Mouse (Mus musculus): ENCODE data around the gene Pdgfc. TPM values are rescaled to one million over a fixed set of nuclear protein-coding genes. Genes with fewer than 3 reads are reported as not detected.

Pdgfc gene
- polyA plus RNA-seq, 1 experiment from 2014 or later, result 7.9 TPM

DNA sequence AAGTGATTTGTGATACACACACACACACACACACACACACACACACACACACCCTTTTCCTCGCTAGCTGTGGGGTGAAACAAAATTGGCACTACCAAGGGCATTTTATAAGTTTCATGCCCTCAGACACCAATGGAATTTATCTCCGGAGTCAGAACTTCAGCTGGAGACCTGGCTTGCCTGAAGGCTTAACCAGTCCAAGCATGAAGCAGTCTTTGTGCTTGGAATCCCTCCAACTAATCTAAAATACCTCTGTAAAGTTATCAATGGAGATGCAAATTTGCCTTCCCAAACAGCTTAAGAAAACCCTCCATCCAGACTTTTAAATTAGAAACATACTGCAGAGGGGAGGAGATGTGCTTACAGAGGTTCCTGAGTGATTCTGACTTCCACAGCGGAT, 6.3 kb upstream of the Pdgfc start:
- WGBS, result 66% methylated on average over 3 of the region's 3 CpGs
- Histone ChIP-seq H3K4me1 (replicated peaks; ENCODE audit: control insufficient read depth, insufficient read depth) (no peaks in the 10 kb centered on the region), H3K27ac (replicated peaks) (no peak overlapping the region), H3K9me3 (ENCODE audit: control insufficient read depth, low read length) (no peaks in the 10 kb centered on the region), H3K27me3 (ENCODE audit: control insufficient read depth, insufficient read depth, low read length) (no peaks in the 10 kb centered on the region), H3K4me3 (ENCODE audit: low read depth, low read length) (no peak overlapping the region), H3K36me3 (ENCODE audit: control insufficient read depth, insufficient read depth, low read length) (no peaks in the 10 kb centered on the region), H3K9ac (ENCODE audit: low read length) (no peak overlapping the region), H3K4me2 (replicated peaks; ENCODE audit: low read depth) (no peak overlapping the region)
- ATAC-seq (ENCODE audit: low FRiP score, low TSS enrichment) (no peak), DNase-seq (ENCODE audit: low spot score) (no peak)
- TF ChIP-seq EP300 (optimal IDR thresholded peaks at IDR 0.05) (no peak), CTCF (IDR thresholded peaks at IDR 0.05; ENCODE audit: low read depth) (no peak)

DNA sequence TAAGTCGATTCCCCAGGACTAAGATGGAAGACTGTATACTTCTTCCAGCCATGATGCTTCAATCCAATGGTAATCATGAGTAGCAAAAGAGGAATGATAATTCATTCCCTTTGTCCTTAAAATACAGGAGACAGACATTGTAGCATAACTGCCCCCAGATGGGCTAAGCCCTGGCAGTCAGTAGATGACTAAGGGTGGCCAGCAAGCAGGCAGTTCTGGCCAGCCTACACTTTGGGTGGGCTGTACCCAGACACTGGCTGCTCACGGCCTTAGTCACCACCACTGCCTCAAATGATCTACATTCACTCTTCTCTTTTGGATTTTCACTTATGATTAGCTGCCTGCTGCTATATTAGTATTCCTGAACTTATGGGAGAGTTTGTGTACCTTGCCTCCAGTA, 5.9 kb upstream of the Pdgfc start:
- H3K9ac ChIP-seq (ENCODE audit: low read length), result no peak overlapping the region
- no peaks in the 10 kb centered on the region for H3K9me3 ChIP-seq (ENCODE audit: control insufficient read depth, low read length)
- ATAC-seq (ENCODE audit: low FRiP score, low TSS enrichment) (no peak), DNase-seq (ENCODE audit: low spot score) (no peak)
- TF ChIP-seq EP300 (optimal IDR thresholded peaks at IDR 0.05), result no peak
- TF ChIP-seq CTCF (IDR thresholded peaks at IDR 0.05; ENCODE audit: low read depth), result no peak
- H3K4me2 ChIP-seq (replicated peaks; ENCODE audit: low read depth), result no peak overlapping the region
- H3K36me3 ChIP-seq (ENCODE audit: control insufficient read depth, insufficient read depth, low read length), result no peaks in the 10 kb centered on the region
- no peaks in the 10 kb centered on the region for H3K27me3 ChIP-seq (ENCODE audit: control insufficient read depth, insufficient read depth, low read length)
- H3K4me3 ChIP-seq (ENCODE audit: low read depth, low read length), result no peak overlapping the region
- 63% methylated on average over 2 of the region's 2 CpGs for WGBS
- H3K27ac ChIP-seq (replicated peaks), result no peak overlapping the region
- H3K4me1 ChIP-seq (replicated peaks; ENCODE audit: control insufficient read depth, insufficient read depth), result no peaks in the 10 kb centered on the region

DNA sequence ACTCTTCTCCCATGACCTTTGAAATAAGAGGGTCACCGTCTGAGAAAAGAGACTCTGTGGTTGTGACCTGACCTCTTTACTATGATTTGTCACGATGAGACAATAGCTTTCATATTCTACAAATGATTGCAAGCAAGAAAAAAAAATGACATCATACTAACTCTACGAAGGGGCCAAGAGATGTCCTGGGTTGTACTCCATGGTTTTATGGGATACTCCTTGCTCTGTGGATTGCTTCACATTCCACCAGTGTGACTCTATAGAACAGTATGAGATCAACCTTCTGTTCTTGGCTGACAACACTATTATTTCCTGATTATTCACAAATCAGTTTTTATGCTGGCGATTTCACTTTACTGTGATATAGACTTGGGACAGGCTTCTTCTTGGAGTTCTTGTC, 4.2 kb upstream of the Pdgfc start:
- ATAC-seq (ENCODE audit: low FRiP score, low TSS enrichment) (no peak), DNase-seq (ENCODE audit: low spot score) (no peak)
- WGBS, result 73% methylated on average over 4 of the region's 4 CpGs
- no peaks in the 10 kb centered on the region for H3K9me3 ChIP-seq (ENCODE audit: control insufficient read depth, low read length)
- no peaks in the 10 kb centered on the region for H3K4me1 ChIP-seq (replicated peaks; ENCODE audit: control insufficient read depth, insufficient read depth)
- no peaks in the 10 kb centered on the region for H3K27me3 ChIP-seq (ENCODE audit: control insufficient read depth, insufficient read depth, low read length)
- TF ChIP-seq EP300 (optimal IDR thresholded peaks at IDR 0.05) (no peak), CTCF (IDR thresholded peaks at IDR 0.05; ENCODE audit: low read depth) (no peak)
- H3K4me2 ChIP-seq (replicated peaks; ENCODE audit: low read depth), result no peak overlapping the region
- no peak overlapping the region for H3K9ac ChIP-seq (ENCODE audit: low read length)
- H3K4me3 ChIP-seq (ENCODE audit: low read depth, low read length), result no peak overlapping the region
- no peak overlapping the region for H3K27ac ChIP-seq (replicated peaks)
- H3K36me3 ChIP-seq (ENCODE audit: control insufficient read depth, insufficient read depth, low read length), result no peaks in the 10 kb centered on the region

DNA sequence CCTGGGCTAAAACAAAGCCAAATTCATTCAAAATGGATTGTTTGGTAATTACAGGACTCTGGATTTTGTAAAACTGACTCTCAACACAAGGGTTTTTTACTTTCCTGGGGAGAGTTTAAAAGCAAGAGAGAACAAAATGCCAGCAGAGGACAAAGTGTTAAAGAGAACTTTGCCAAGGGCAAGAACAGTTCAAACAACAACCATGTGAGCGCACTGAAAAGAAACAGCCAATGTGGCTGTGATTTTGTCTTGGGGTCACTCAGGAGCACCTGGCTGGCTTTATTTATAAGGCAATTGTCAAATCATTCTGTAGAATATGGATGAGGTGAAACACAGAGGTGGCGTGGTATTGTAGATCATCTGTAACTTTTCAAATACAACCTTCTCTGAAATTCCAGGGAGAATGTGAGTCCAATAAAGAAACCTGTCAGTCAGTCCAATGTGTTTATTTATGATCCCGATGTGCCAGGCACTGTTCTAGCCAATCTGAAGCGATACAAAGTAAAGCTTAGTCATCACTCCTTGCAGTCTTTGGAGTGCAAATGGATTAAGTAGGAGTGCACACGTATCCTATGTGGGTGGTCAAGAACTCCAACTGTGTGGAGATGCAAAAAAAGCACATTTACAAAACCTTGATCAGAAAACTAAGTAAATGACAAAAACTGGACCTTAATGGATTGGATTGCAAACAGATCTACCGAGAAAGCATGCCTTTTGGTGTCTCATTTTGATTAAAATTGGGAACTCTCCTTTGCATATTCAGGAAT, 1.7 kb upstream of the Pdgfc start:
- H3K27ac ChIP-seq (replicated peaks), result no peak overlapping the region
- no peak for DNase-seq (ENCODE audit: low spot score)
- H3K9me3 ChIP-seq (ENCODE audit: control insufficient read depth, low read length), result no peaks in the 10 kb centered on the region
- no peak overlapping the region for H3K4me3 ChIP-seq (ENCODE audit: low read depth, low read length)
- no peak overlapping the region for H3K4me2 ChIP-seq (replicated peaks; ENCODE audit: low read depth)
- 0 out of 2 replicates have a peak, but pooled peaks cover 2% of the 10 kb centered on the region for H3K4me1 ChIP-seq (replicated peaks; ENCODE audit: control insufficient read depth, insufficient read depth)
- 37% methylated on average over 6 of the region's 6 CpGs for WGBS
- no peaks in the 10 kb centered on the region for H3K36me3 ChIP-seq (ENCODE audit: control insufficient read depth, insufficient read depth, low read length)
- H3K9ac ChIP-seq (ENCODE audit: low read length), result no peak overlapping the region
- no peaks in the 10 kb centered on the region for H3K27me3 ChIP-seq (ENCODE audit: control insufficient read depth, insufficient read depth, low read length)
- no peak for ATAC-seq (ENCODE audit: low FRiP score, low TSS enrichment)
- TF ChIP-seq CTCF (IDR thresholded peaks at IDR 0.05; ENCODE audit: low read depth) (no peak), EP300 (optimal IDR thresholded peaks at IDR 0.05) (no peak)

DNA sequence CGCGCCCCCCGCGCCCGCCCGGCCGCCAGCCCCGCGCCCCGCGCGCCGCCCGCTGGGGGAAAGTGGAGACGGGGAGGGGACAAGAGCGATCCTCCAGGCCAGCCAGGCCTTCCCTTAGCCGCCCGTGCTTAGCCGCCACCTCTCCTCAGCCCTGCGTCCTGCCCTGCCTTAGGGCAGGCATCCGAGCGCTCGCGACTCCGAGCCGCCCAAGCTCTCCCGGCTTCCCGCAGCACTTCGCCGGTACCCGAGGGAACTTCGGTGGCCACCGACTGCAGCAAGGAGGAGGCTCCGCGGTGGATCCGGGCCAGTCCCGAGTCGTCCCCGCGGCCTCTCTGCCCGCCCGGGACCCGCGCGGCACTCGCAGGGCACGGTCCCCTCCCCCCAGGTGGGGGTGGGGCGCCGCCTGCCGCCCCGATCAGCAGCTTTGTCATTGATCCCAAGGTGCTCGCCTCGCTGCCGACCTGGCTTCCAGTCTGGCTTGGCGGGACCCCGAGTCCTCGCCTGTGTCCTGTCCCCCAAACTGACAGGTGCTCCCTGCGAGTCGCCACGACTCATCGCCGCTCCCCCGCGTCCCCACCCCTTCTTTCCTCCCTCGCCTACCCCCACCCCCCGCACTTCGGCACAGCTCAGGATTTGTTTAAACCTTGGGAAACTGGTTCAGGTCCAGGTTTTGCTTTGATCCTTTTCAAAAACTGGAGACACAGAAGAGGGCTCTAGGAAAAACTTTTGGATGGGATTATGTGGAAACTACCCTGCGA, 517 bp downstream of the Pdgfc start:
- DNase-seq (ENCODE audit: low spot score), result peak; percentile 78
- TF ChIP-seq CTCF (IDR thresholded peaks at IDR 0.05; ENCODE audit: low read depth) (no peak), EP300 (optimal IDR thresholded peaks at IDR 0.05) (no peak)
- WGBS, result under 1% methylated on average over 52 of the region's 68 CpGs

More for the DNA sequence above, 517 bp downstream of the Pdgfc start:
- H3K27ac ChIP-seq (replicated peaks), result peak overlapping the region; percentile 91
- no peaks in the 10 kb centered on the region for H3K27me3 ChIP-seq (ENCODE audit: control insufficient read depth, insufficient read depth, low read length)
- H3K36me3 ChIP-seq (ENCODE audit: control insufficient read depth, insufficient read depth, low read length), result no peaks in the 10 kb centered on the region
- H3K4me1 ChIP-seq (replicated peaks; ENCODE audit: control insufficient read depth, insufficient read depth), result 0 out of 2 replicates have a peak, but pooled peaks cover 2% of the 10 kb centered on the region
- ATAC-seq (ENCODE audit: low FRiP score, low TSS enrichment), result peak; percentile 91
- H3K4me3 ChIP-seq (ENCODE audit: low read depth, low read length), result peak overlapping the region; percentile 80
- H3K9me3 ChIP-seq (ENCODE audit: control insufficient read depth, low read length), result no peaks in the 10 kb centered on the region
- peak overlapping the region; percentile 80 for H3K9ac ChIP-seq (ENCODE audit: low read length)
- H3K4me2 ChIP-seq (replicated peaks; ENCODE audit: low read depth), result peak overlapping the region; percentile 92
